Mouse (Mus musculus): ENCODE measurements around the gene Cnpy4. TPM values are rescaled to one million over a fixed set of nuclear protein-coding genes. Genes with fewer than 3 reads are reported as not detected.

Cnpy4 gene
- 58.5 and 64.9 TPM in 2 replicates for polyA plus RNA-seq (2014; fragmentation: Nextera tagmentation; extraction: Ambion mirVana)

GRCm38 (mm10) chr5:138186950-138187638 is at the start of gene Cnpy4, which contains the start of gene Taf6:
Gene Cnpy4, plus strand, starts transcription at chr5:138187485.
Gene Taf6, minus strand, starts transcription at chr5:138187451.
- Histone ChIP-seq H3K4me2 (ENCODE audit: low read depth, severe bottlenecking) (peak within 1 kb of the TSS; percentile 76), H3K9me3 (ENCODE audit: control insufficient read depth, low read length) (no peaks in the 10 kb centered on the region), H3K27ac (replicated peaks; ENCODE audit: low read depth, low read length) (0 out of 2 replicates have a peak within 1 kb of the TSS, but pooled peaks have one; percentile 24), H3K27me3 (ENCODE audit: control insufficient read depth, insufficient read depth, low read length) (no peaks in the 10 kb centered on the region), H3K36me3 (ENCODE audit: control insufficient read depth, insufficient read depth, low read length) (peaks cover 15% of the 10 kb centered on the region), H3K4me3 (ENCODE audit: low read depth, low read length) (peak within 1 kb of the TSS; percentile 52), H3K9ac (ENCODE audit: low read length) (peak within 1 kb of the TSS; percentile 66), H3K4me1 (ENCODE audit: control insufficient read depth, insufficient read depth, low read length) (peaks cover 6% of the 10 kb centered on the region; the same call in 1 of the 2 replicates)
- DNase-seq (ENCODE audit: low spot score) (peak; percentile 87), ATAC-seq (ENCODE audit: insufficient number of reproducible peaks, low FRiP score, low TSS enrichment, low read depth) (peak; percentile 78)
- WGBS: under 1% methylated on average over 31 of the region's 31 CpGs

GRCm38 (mm10) chr5:138137935-138138549 is 49.2 kb upstream of the Cnpy4 start:
- no peak overlapping the region for H3K9ac ChIP-seq (ENCODE audit: low read length)
- no peaks in the 10 kb centered on the region for H3K27me3 ChIP-seq (ENCODE audit: control insufficient read depth, insufficient read depth, low read length)
- DNase-seq (ENCODE audit: low spot score): peak; percentile 45
- H3K4me2 ChIP-seq (ENCODE audit: low read depth, severe bottlenecking): no peak overlapping the region
- H3K4me1 ChIP-seq (ENCODE audit: control insufficient read depth, insufficient read depth, low read length): no peaks in the 10 kb centered on the region
- 0 out of 2 replicates have a peak, but pooled peaks have one; percentile 51 for ATAC-seq (ENCODE audit: insufficient number of reproducible peaks, low FRiP score, low TSS enrichment, low read depth)
- 63% methylated on average over 8 of the region's 8 CpGs for WGBS
- H3K4me3 ChIP-seq (ENCODE audit: low read depth, low read length): no peak overlapping the region
- no peaks in the 10 kb centered on the region for H3K9me3 ChIP-seq (ENCODE audit: control insufficient read depth, low read length)
- H3K36me3 ChIP-seq (ENCODE audit: control insufficient read depth, insufficient read depth, low read length): peaks cover 10% of the 10 kb centered on the region; the same call in 1 of the 2 replicates
- H3K27ac ChIP-seq (replicated peaks; ENCODE audit: low read depth, low read length): no peak overlapping the region

- Histone ChIP-seq H3K4me3 (ENCODE audit: low read depth, low read length) (no peak overlapping the region), H3K27me3 (ENCODE audit: control insufficient read depth, insufficient read depth, low read length) (no peaks in the 10 kb centered on the region), H3K4me2 (ENCODE audit: low read depth, severe bottlenecking) (no peak overlapping the region), H3K36me3 (ENCODE audit: control insufficient read depth, insufficient read depth, low read length) (peaks cover 12% of the 10 kb centered on the region; the same call in 1 of the 2 replicates), H3K9ac (ENCODE audit: low read length) (no peak overlapping the region), H3K9me3 (ENCODE audit: control insufficient read depth, low read length) (no peaks in the 10 kb centered on the region), H3K4me1 (ENCODE audit: control insufficient read depth, insufficient read depth, low read length) (no peaks in the 10 kb centered on the region), H3K27ac (replicated peaks; ENCODE audit: low read depth, low read length) (no peak overlapping the region)
- no peak for ATAC-seq (ENCODE audit: insufficient number of reproducible peaks, low FRiP score, low TSS enrichment, low read depth)
- 87% methylated on average over 3 of the region's 4 CpGs for WGBS
- no peak for DNase-seq (ENCODE audit: low spot score)
Measured at GRCm38 (mm10) chr5:138138585-138138984, 48.7 kb upstream of the Cnpy4 start.

- WGBS: 89% methylated on average over 3 of the region's 3 CpGs
- H3K9ac ChIP-seq (ENCODE audit: low read length): peak overlapping the region; percentile 91
- peaks cover 5% of the 10 kb centered on the region; the same call in 1 of the 2 replicates for H3K36me3 ChIP-seq (ENCODE audit: control insufficient read depth, insufficient read depth, low read length)
- no peaks in the 10 kb centered on the region for H3K27me3 ChIP-seq (ENCODE audit: control insufficient read depth, insufficient read depth, low read length)
- H3K4me1 ChIP-seq (ENCODE audit: control insufficient read depth, insufficient read depth, low read length): no peaks in the 10 kb centered on the region
- no peak for DNase-seq (ENCODE audit: low spot score)
- H3K4me2 ChIP-seq (ENCODE audit: low read depth, severe bottlenecking): peak overlapping the region; percentile 62
- no peak for ATAC-seq (ENCODE audit: insufficient number of reproducible peaks, low FRiP score, low TSS enrichment, low read depth)
- peak overlapping the region; percentile 67 for H3K4me3 ChIP-seq (ENCODE audit: low read depth, low read length)
- no peaks in the 10 kb centered on the region for H3K9me3 ChIP-seq (ENCODE audit: control insufficient read depth, low read length)
- H3K27ac ChIP-seq (replicated peaks; ENCODE audit: low read depth, low read length): no peak overlapping the region
Measured at GRCm38 (mm10) chr5:138154390-138154789, 32.9 kb upstream of the Cnpy4 start.

GRCm38 (mm10) chr5:138155443-138155976 is 31.8 kb upstream of the Cnpy4 start, which contains the start of gene Zfp113:
Gene Zfp113, minus strand, starts transcription at chr5:138155744.
- peak; percentile 92 for DNase-seq (ENCODE audit: low spot score)
- Histone ChIP-seq H3K36me3 (ENCODE audit: control insufficient read depth, insufficient read depth, low read length) (peaks cover 4% of the 10 kb centered on the region; the same call in 1 of the 2 replicates), H3K9me3 (ENCODE audit: control insufficient read depth, low read length) (no peaks in the 10 kb centered on the region), H3K4me1 (ENCODE audit: control insufficient read depth, insufficient read depth, low read length) (no peaks in the 10 kb centered on the region), H3K27ac (replicated peaks; ENCODE audit: low read depth, low read length) (peak within 1 kb of the TSS; percentile 85), H3K4me3 (ENCODE audit: low read depth, low read length) (peak within 1 kb of the TSS; percentile 67), H3K27me3 (ENCODE audit: control insufficient read depth, insufficient read depth, low read length) (no peaks in the 10 kb centered on the region), H3K4me2 (ENCODE audit: low read depth, severe bottlenecking) (peak within 1 kb of the TSS; percentile 62), H3K9ac (ENCODE audit: low read length) (peak within 1 kb of the TSS; percentile 91)
- ATAC-seq (ENCODE audit: insufficient number of reproducible peaks, low FRiP score, low TSS enrichment, low read depth): peak; percentile 90
- under 1% methylated on average over 31 of the region's 31 CpGs for WGBS

GRCm38 (mm10) chr5:138160224-138160762 is 27.0 kb upstream of the Cnpy4 start:
- no peak overlapping the region for H3K9ac ChIP-seq (ENCODE audit: low read length)
- no peaks in the 10 kb centered on the region for H3K27me3 ChIP-seq (ENCODE audit: control insufficient read depth, insufficient read depth, low read length)
- ATAC-seq (ENCODE audit: insufficient number of reproducible peaks, low FRiP score, low TSS enrichment, low read depth) (no peak), DNase-seq (ENCODE audit: low spot score) (no peak)
- no peaks in the 10 kb centered on the region for H3K9me3 ChIP-seq (ENCODE audit: control insufficient read depth, low read length)
- peaks cover 5% of the 10 kb centered on the region; the same call in 1 of the 2 replicates for H3K4me1 ChIP-seq (ENCODE audit: control insufficient read depth, insufficient read depth, low read length)
- peaks cover 16% of the 10 kb centered on the region for H3K36me3 ChIP-seq (ENCODE audit: control insufficient read depth, insufficient read depth, low read length)
- peak overlapping the region; percentile 81 for H3K4me2 ChIP-seq (ENCODE audit: low read depth, severe bottlenecking)
- 70% methylated on average over 7 of the region's 7 CpGs for WGBS
- H3K4me3 ChIP-seq (ENCODE audit: low read depth, low read length): peak overlapping the region; percentile 84
- H3K27ac ChIP-seq (replicated peaks; ENCODE audit: low read depth, low read length): no peak overlapping the region

GRCm38 (mm10) chr5:138160842-138161665 is 26.2 kb upstream of the Cnpy4 start, which contains the start of gene Cops6:
Gene Cops6, plus strand, starts transcription at chr5:138161071.
- H3K4me3 ChIP-seq (ENCODE audit: low read depth, low read length): peak within 1 kb of the TSS; percentile 84
- peak within 1 kb of the TSS; percentile 87 for H3K9ac ChIP-seq (ENCODE audit: low read length)
- H3K36me3 ChIP-seq (ENCODE audit: control insufficient read depth, insufficient read depth, low read length): peaks cover 24% of the 10 kb centered on the region
- H3K27ac ChIP-seq (replicated peaks; ENCODE audit: low read depth, low read length): peak within 1 kb of the TSS; percentile 12; the same call in 1 of the 2 replicates
- no peaks in the 10 kb centered on the region for H3K9me3 ChIP-seq (ENCODE audit: control insufficient read depth, low read length)
- peak within 1 kb of the TSS; percentile 81 for H3K4me2 ChIP-seq (ENCODE audit: low read depth, severe bottlenecking)
- ATAC-seq (ENCODE audit: insufficient number of reproducible peaks, low FRiP score, low TSS enrichment, low read depth): peak; percentile 88
- under 1% methylated on average over 42 of the region's 42 CpGs for WGBS
- no peaks in the 10 kb centered on the region for H3K27me3 ChIP-seq (ENCODE audit: control insufficient read depth, insufficient read depth, low read length)
- peak; percentile 98 for DNase-seq (ENCODE audit: low spot score)
- peaks cover 5% of the 10 kb centered on the region; the same call in 1 of the 2 replicates for H3K4me1 ChIP-seq (ENCODE audit: control insufficient read depth, insufficient read depth, low read length)

Data from limb, embryonic 11.5 days (tissue).